Mouse (Mus musculus) E14TG2a.4 (cell line): ENCODE results near the gene Rem2.

Experiments
- H3K27me3 ChIP-seq: 2 replicates; pipeline ENCODE4 v1.6.1; 2014; ENCODE audit warnings: low read length, control low read depth; ENCODE audit not compliant: insufficient read depth
- H3K36me3 ChIP-seq: 2 replicates; pipeline ENCODE4 v1.6.1; 2014; ENCODE audit warnings: low read length, control low read depth; ENCODE audit not compliant: insufficient read depth
- H3K4me1 ChIP-seq: replicated peaks from 2 replicates; pipeline ENCODE4 v1.6.1; 2014; ENCODE audit warnings: low read depth, low read length, control low read depth
- H3K4me3 ChIP-seq: replicated peaks from 2 replicates; pipeline ENCODE4 v1.5.1; 2014; ENCODE audit warnings: mild to moderate bottlenecking, low read length
- H3K9me3 ChIP-seq: 2 replicates; pipeline ENCODE4 v1.6.1; 2014; ENCODE audit warnings: low read length, control low read depth
- CTCF ChIP-seq: conservative IDR thresholded peaks from 2 replicates; pipeline ENCODE4 v1.5.1; 2014; ENCODE audit warnings: low read length
- NANOG ChIP-seq: IDR thresholded peaks from 2 replicates; pipeline ENCODE4 v1.6.1; 2014; ENCODE audit warnings: borderline replicate concordance, low read length, mixed read lengths
- POU5F1 ChIP-seq: IDR thresholded peaks from 2 replicates; pipeline ENCODE4 v1.6.1; 2014; ENCODE audit warnings: low read length, borderline replicate concordance

Rem2 gene

DNA sequence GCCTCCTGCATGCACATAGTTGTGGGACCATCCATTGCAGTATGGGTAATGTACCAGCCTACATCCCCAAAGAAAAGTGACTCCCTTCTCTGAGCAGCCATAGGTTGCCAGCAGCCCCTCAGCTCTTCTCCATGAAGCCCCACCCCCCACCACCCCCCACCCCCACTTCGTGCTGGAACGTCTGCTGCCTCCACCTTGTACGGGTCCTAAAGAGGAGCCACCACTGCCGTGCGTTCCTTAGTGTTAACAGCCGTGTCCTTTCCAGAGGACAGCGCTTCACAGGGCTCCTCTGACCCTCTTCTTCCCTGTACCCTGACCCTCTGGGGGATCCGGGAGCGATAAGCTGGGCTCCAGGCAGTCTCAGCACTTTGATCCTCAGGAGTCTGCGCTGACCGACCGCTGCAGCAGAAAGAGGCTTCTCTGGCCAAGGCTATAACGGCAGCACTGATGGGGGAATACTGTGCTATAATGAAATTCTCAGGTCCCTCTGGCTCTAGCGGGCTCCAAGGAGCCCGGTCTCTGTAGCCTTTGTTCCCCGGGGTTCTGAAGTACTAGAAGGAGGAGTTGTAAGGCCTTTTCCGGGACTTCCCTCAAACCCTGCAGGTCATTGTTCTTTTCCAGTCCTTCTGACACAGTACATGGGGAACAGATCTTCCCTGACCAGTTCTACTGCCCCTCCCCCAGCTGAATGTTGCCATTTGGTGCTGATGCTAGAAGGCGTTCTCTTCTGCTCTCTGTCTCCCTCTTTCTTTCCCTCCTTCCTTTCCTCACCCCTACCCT, 51.5 kb downstream of the Rem2 start:
- Histone ChIP-seq H3K9me3 (no peaks in the 10 kb centered on the region; the same call in 1 of the 2 replicates), H3K27me3 (peaks cover 7% of the 10 kb centered on the region; the same call in 1 of the 2 replicates), H3K4me1 (peaks cover 19% of the 10 kb centered on the region), H3K4me3 (peak overlapping the region; percentile 48), H3K36me3 (no peaks in the 10 kb centered on the region)
- TF ChIP-seq NANOG = no peak
- TF ChIP-seq CTCF = no peak
- TF ChIP-seq POU5F1 = no peak

DNA sequence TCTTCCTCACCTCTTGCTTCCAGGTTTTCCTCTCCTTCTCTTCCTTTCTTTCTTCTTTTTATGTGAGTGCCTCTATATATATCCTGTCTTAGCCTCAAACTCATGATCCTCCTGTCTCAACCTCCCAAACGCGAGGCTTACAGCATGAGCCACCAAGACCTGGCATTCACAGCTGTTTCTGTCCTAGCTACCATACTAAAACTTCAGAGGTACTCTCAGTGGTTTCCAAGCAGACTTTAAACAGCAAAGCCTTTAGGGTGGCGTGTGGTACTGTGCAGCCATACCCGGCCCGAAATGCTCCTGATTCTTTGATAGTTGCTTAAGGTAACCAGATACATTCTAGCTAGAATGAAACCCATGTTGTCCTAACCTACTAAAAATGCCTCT, 52.1 kb downstream of the Rem2 start:
- Histone ChIP-seq H3K9me3 (no peaks in the 10 kb centered on the region; the same call in 1 of the 2 replicates), H3K27me3 (peaks cover 7% of the 10 kb centered on the region; the same call in 1 of the 2 replicates), H3K36me3 (no peaks in the 10 kb centered on the region), H3K4me3 (no peak overlapping the region), H3K4me1 (peaks cover 19% of the 10 kb centered on the region)
- TF ChIP-seq POU5F1 = no peak
- no peak for TF ChIP-seq NANOG
- no peak for TF ChIP-seq CTCF

DNA sequence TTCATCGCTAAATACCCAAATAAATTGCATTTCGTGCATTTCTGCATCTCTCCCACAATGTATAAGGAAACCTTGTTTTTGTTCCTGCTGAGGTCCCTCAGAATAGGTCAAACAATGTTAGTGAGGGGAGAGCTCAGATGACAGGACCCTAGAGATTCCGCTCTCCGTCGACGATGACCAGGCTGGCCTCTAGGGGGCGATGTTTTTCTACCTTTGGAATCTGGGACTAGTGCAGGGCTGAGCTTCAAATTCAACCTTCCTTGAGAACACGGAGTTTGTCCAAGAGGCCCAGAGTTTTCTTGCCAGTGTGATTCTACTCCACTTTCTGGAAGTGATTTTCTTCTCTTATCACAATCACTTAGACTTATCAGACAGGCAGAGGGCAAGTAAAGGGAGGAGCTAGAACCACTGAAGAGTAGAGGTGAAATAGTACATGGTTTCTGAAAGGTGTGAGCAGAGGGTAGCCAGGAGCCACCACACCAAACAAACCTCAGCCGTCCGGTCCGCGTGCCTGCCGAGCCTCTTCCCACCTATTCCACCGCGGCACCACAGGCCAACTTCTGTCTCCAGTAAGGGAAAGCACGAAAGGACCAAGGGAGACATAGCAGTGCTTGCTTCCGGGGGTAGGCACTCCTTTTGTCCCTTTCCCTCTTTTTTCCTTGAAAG, 52.7 kb downstream of the Rem2 start:
- TF ChIP-seq NANOG (no peak), POU5F1 (no peak), CTCF (peak; percentile 85)
- Histone ChIP-seq H3K36me3 (no peaks in the 10 kb centered on the region), H3K4me3 (no peak overlapping the region), H3K27me3 (peaks cover 7% of the 10 kb centered on the region; the same call in 1 of the 2 replicates), H3K4me1 (peaks cover 19% of the 10 kb centered on the region), H3K9me3 (no peaks in the 10 kb centered on the region; the same call in 1 of the 2 replicates)
